Mouse (Mus musculus) thymus, adult 18-20 months (tissue): ENCODE measurements around the gene Dhrs4.

Source experiments
- DNase-seq, 2 experiments: peaks; one replicate each; pipeline ENCODE4 v3.0.0; 2022; ENCODE audit warnings: mixed read lengths in 2 of 2

The Dhrs4 gene

GRCm38 (mm10) chr14:55490361-55491201, 12.0 kb downstream of the Dhrs4 start, which contains the start of gene Carmil3:
Carmil3 (plus strand) TSS chr14:55490651.
- DNase-seq = peak; percentile 59 to 66

GRCm38 (mm10) chr14:55491291-55491833, 12.8 kb downstream of the Dhrs4 start:
- DNase-seq = peak in 1 of 2 experiments; percentile 26

DNA sequence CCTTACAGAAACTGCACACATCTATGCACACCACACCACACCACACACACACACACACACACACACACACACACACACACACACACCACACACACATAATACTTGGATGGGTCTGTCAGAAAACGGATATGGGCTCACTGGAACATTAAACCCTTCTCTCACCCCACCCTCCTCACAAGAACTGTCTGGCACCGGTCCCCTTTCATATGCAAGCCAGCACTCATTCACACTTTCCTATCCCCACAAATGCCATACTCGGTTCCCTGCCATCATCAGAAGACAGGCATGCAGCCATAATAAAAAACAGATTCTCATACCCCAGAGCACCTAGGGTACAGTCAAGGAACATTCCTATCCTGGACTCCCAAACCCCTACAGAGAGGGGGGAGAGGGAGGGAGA, 13.5 kb downstream of the Dhrs4 start:
- no peak for DNase-seq

GRCm38 (mm10) chr14:55495509-55496240, 17.1 kb downstream of the Dhrs4 start:
- DNase-seq = no peak

DNA sequence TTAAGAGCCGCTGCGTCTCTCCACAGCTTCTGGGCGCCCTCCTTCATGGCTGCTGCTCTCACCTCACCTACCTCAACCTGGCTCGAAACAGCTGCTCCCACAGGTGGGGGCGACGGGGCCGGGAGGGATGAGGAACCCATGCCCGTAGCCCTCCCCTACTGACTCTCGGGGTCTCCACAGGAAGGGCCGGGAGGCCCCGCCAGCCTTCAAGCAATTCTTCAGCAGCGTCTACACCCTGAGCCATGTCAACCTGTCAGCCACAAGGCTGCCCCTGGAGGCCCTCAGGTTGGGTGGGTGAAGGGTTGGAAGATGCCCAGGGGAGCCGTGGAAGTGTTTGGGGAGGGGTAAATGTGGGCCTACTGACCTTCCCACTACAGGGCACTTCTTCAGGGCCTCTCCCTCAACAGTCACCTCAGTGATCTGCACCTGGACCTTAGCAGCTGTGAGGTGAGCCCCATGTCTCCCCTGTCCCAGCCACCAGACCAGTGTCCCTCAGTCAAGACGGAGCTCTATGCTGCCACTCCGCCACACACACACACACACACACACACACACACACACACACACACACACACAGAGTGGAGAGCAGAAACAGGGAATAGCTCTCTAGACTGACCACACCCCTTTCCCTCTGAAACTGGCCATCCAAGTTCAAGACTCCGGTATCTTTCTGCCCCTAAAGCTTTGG, 18.3 kb downstream of the Dhrs4 start:
- no peak for DNase-seq

GRCm38 (mm10) chr14:55497449-55497821, 18.9 kb downstream of the Dhrs4 start:
- peak; percentile 60 to 66 for DNase-seq

DNA sequence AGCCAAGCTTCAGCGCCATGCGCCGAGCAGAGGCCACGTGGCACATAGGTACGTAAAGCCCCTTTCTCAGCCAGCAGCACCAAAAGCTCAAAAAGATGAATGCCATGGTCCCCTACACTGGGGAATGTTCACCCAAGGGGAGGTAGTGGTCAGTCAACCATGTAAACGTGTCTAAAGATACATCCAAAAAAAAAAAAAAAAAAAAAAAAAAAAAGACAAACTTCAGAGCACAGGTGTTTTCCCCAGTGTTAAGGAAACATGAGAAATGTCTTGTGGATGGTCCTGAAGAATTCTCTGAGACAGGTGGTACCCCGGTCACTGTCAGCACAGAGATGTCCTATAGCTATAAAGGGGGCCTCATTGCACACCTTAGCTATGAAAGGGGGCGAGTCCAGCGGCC, 27.1 kb downstream of the Dhrs4 start:
- no peak for DNase-seq

GRCm38 (mm10) chr14:55507801-55508200, 29.2 kb downstream of the Dhrs4 start:
- DNase-seq = no peak

DNA sequence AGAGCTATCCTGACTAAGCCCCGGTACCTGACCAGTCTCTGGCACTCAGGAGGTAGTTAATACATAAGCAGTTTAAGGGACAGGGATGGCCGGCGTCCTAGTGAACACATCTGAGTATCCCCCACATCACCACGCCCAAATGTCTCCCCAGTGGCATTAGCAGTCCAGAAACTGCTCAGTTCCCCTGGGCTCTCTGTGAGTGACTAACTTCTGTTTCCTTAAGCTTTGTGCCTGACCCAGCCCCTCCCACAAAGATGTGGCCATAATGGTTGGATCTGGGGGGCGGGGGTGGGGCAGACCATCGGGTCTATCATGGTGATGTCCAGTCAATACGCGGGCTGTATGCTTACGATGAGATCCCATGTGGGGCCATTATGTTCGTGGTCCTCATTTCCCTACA, 31.0 kb downstream of the Dhrs4 start:
- no peak for DNase-seq

DNA sequence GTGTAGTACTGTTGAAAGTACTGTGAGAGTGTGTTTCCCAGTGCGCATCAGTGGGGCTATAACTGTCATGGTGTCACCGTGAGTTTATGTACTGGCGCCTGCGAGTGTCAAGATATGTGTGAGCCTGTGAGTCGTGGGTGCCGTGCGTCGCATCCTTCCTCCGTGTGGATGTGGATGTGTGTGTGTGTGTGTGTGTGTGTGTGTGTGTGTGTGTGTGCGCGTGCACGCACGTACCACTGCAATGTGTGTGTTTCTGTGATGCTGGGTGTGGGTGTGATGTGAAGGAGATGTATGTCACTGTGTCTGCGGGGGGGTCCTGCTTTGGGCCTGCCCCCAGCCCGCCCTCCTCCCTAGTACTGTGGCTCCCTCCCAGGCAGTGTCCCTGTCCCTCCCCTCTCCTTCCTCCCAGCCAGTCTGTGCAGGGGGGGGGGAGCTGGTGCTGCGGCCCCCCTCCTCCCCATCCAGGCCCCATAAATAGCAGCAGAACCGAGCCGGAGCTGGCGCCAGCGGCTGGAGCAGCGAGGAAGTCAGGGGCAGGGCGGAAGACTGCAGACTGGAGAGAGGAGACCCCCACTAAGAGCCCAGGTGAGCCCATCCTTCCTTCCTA, 31.7 kb downstream of the Dhrs4 start, which contains the start of gene Cpne6:
Gene Cpne6 (plus strand): TSS at position 321 of the 607 bp plus-strand sequence.
- no peak for DNase-seq

DNA sequence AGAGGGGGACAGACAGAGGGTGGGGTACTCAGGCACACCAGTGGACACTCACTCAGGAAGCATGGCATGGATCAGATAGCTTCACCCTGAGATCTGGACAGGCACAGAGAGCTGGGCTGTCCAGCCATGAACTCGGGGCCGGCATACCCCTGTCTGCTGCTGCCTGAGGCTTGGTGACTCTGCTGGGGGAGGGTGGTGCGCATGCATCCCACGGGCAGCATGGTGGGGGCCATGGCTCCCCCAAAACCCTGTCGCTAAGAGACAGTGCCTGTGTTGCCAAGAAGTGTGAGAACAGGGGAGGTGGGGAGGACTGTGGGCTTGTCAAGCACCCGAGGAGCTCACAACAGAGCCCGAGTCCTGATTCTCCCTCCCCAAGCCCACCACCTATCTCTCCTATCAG, 32.5 kb downstream of the Dhrs4 start:
- no peak for DNase-seq

- DNase-seq = no peak
Measured at GRCm38 (mm10) chr14:55513927-55514326, 35.4 kb downstream of the Dhrs4 start.

DNA sequence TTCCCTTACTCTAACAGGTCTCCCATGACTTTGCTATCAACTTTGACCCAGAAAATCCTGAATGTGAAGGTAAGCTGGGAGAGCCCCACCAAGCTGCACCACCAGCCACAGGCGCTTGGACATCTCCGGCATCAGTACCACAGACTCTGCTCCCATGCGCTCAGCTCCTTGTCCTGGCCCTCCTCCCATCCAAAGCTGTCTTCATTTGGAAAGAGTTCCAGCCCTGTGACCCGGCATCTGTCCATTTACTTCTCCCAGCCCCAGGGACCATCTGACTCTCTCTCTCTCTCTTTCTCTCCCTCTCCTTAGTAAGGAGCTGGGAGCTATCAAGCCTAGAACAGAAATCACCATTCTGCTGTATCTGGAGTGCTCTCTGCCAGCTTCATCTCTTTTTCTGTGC, 37.3 kb downstream of the Dhrs4 start:
- DNase-seq = no peak

DNA sequence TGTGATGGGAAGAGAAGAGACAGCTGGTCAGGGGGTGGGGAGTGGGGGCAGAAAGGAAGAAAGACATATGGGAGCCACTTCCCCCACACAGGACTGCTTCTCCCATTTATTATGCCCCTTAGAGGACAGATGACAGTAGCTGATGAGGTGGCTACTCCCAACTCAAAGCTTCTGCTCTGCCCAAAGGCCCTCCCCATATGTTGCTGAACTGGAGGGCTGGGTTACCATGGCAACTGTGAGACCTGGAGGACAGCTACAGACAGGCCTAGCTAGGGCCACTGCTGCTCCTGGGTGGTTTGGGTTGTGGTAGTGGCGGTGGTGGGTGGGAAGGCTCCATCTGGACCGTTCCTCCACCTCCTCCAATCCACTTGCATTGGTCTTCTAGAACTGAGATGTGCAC, 40.3 kb downstream of the Dhrs4 start:
- DNase-seq = no peak

DNA sequence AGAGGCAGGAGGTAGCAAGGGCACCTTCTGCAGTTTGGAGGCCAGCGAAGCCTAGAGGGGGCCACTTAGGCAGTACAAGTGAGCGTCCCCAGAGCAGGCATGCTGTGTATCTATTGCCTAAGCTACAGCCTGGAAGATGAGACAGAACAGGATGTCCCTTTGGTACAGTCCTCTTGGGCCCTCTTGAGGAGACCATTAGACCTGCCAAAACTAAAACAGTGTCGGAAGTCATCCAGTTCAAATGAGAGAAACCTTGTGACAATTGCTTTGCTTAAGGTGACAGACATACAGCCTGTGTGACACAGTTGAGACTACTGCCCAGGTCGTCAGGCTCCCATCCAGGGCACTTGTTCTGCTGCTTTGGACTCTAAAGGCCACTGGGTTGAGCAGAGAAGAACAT, 41.0 kb downstream of the Dhrs4 start:
- no peak for DNase-seq

DNA sequence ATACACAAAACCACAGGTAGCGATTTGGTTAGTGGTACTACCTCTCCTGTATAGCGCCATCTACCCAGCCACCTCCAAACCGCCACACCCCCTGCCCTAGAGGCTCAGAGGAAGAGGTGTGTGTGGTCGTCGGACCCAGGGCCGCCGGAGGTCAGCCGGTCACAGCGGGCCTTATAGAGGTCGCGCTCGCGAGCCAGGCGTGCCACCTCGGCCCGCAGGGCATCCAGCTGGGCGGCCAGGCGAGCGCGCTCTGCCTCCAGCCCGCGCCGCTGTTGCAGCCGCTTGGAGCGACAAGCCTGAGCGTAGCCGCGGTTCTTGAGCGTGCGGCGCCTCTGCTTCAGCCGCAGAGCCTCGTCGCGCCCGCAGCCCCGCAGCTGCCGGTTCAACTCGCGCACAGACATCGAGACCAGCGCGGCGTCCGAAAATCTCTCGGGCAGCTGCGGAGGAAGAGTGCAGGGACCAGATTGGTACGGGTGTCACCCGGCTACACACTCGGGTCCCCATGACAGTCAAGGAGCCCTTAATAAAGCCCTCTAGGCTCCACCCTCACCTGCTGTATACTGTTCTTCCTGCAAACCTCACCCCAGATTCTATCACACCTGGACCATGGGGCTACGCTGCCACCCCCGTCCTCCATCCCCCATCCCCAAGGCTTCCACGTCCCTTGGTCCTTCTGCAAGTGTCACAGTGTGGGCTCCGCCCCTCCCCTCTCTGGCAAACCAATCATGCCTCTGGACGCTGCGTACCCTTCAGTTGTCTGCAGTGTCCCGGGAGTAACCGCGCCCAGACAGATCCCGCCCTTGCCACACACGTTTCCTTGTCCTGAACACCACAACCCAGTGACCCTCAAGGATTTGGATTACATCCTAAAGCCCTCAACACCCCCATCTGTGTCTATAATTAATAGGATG, 42.1 kb downstream of the Dhrs4 start:
- DNase-seq = no peak

DNA sequence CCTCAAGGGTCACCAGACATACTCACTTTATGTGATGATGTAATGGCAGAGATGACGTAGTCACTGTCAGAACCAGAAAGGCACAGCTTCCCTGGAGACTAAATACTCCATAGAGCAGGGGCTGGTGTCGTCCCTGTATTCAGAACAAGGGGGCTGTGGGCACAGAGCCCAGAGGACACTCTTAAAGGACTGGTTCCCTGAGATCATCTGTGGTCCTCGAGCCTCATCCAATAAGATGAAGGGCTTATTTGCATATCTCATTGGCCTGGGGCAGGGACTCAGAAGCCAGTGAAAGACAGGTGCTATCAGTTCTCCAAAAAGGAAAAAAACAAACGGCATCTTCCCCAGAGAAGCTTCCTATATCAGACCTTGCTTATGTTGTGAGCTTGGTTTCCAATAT, 45.5 kb downstream of the Dhrs4 start:
- no peak for DNase-seq

- DNase-seq = no peak
Measured at GRCm38 (mm10) chr14:55524785-55525184, 46.2 kb downstream of the Dhrs4 start, which contains the start of gene Nrl. Nrl (minus strand) TSS chr14:55524981.

GRCm38 (mm10) chr14:55526674-55527073, 48.1 kb downstream of the Dhrs4 start:
- no peak for DNase-seq

- no peak for DNase-seq
Measured at GRCm38 (mm10) chr14:55527940-55528339, 49.4 kb downstream of the Dhrs4 start.

DNA sequence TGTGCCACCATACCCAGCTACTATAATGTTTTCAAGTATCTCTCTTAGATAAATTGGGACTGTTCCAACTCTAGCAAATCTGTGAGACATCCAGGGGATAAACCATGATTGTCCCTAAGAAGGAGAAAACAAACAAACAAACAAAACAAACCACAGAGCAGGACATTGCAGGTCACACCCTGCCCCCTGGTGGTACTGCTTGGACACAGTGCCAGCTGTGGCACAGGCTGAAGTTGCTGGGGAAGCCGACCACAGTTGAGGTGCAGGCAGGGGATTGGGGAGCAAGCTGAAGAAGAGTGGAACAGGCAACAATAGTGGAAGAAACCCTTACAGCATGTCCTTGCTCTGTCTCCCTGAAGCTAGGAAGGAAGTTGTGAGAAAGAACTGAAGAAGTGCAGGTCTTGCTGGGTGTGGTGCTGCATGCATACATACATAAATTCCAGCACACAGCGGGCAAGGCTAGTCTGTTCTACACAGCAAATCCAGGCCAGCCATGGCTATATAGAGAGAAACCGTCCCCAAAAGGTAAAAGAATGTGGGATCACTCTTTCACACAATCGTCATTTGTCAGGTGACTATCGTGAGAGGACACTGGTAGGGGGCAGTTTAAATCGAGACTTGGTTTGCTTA, 57.7 kb downstream of the Dhrs4 start:
- no peak for DNase-seq
